Mouse (Mus musculus) neural tube, embryonic 14.5 days (tissue): ENCODE data around the gene Slc44a2. TPM values are rescaled to one million over a fixed set of nuclear protein-coding genes. Genes with fewer than 3 reads are reported as not detected.

Experiments used
- ATAC-seq: fragments of 200-750 bp; cut with Nextera tagmentation; 2 replicates; pipeline ENCODE4 v1.8.0; 2017; ENCODE audit warnings: low read depth, mild to moderate bottlenecking, moderate TSS enrichment, moderate library complexity
- H3K27ac ChIP-seq: fragments of 300-500 bp; sonication (generic); 2 replicates; pipeline ENCODE4 v1.5.1; 2014; ENCODE audit warnings: low read depth, mild to moderate bottlenecking, control low read depth, low read length, moderate library complexity, mixed read lengths
- H3K27me3 ChIP-seq: fragments of 300-500 bp; sonication (generic); 2 replicates; pipeline ENCODE4 v1.6.1; 2014; ENCODE audit warnings: low read length; ENCODE audit not compliant: control insufficient read depth, insufficient read depth
- H3K36me3 ChIP-seq: fragments of 300-500 bp; sonication (generic); 2 replicates; pipeline ENCODE4 v1.6.1; 2014; ENCODE audit warnings: low read length, mixed read lengths; ENCODE audit not compliant: control insufficient read depth, insufficient read depth
- H3K4me1 ChIP-seq: fragments of 300-500 bp; sonication (generic); 2 replicates; pipeline ENCODE4 v1.6.1; 2014; ENCODE audit warnings: low read length; ENCODE audit not compliant: control insufficient read depth, insufficient read depth
- H3K4me2 ChIP-seq: fragments of 300-500 bp; sonication (generic); 2 replicates; pipeline ENCODE4 v1.6.1; 2014; ENCODE audit warnings: mild to moderate bottlenecking, low read depth, low read length, control low read depth
- H3K4me3 ChIP-seq: fragments of 300-500 bp; sonication (generic); 2 replicates; pipeline ENCODE4 v1.5.1; 2014; ENCODE audit warnings: low read depth, low read length, control low read depth, mixed read lengths
- H3K9ac ChIP-seq: fragments of 300-500 bp; sonication (generic); replicated peaks from 2 replicates; pipeline ENCODE4 v1.6.1; 2014; ENCODE audit warnings: low read depth, mild to moderate bottlenecking, control low read depth, low read length, mixed read lengths
- H3K9me3 ChIP-seq: fragments of 300-500 bp; sonication (generic); 2 replicates; pipeline ENCODE4 v1.6.1; 2016; ENCODE audit warnings: low read length; ENCODE audit not compliant: control insufficient read depth
- WGBS: fragments of 180-500 bp; shearing (Covaris S2); extraction: QIAGEN DNeasy Blood & Tissue Kit; methylation state at CpG from one replicate; pipeline ENCODE4 v1.1.7; 2014; 5-methylcytosine and 5-hydroxymethylcytosine counted together
- polyA plus RNA-seq: library from polyadenylated mRNA; unstranded; fragments of >200 nt; fragmentation: Nextera tagmentation; extraction: Ambion mirVana; gene quantifications from 2 replicates; pipeline ENCODE4 v1.2.1, GENCODE M21; 2014

Gene Slc44a2
- polyA plus RNA-seq, 1 experiment from 2014 or later, result 67.7 TPM

- ATAC-seq, result no peak
- H3K4me1 ChIP-seq, result peaks cover 6% of the 10 kb centered on the region; the same call in 1 of the 2 replicates
- no peak overlapping the region for H3K9ac ChIP-seq
- no peaks in the 10 kb centered on the region for H3K27me3 ChIP-seq
- no peaks in the 10 kb centered on the region for H3K36me3 ChIP-seq
- no peaks in the 10 kb centered on the region for H3K9me3 ChIP-seq
- no peak overlapping the region for H3K4me2 ChIP-seq
- H3K27ac ChIP-seq, result no peak overlapping the region
- no peak overlapping the region for H3K4me3 ChIP-seq
Measured at GRCm38 (mm10) chr9:21334747-21335146, 14.2 kb downstream of the Slc44a2 start.

- H3K27ac ChIP-seq, result no peak overlapping the region
- no peak for ATAC-seq
- H3K9ac ChIP-seq, result no peak overlapping the region
- H3K4me1 ChIP-seq, result peaks cover 6% of the 10 kb centered on the region; the same call in 1 of the 2 replicates
- 86% methylated on average over 4 of the region's 4 CpGs for WGBS
- H3K9me3 ChIP-seq, result no peaks in the 10 kb centered on the region
- H3K4me2 ChIP-seq, result no peak overlapping the region
- no peaks in the 10 kb centered on the region for H3K27me3 ChIP-seq
- H3K36me3 ChIP-seq, result no peaks in the 10 kb centered on the region
- no peak overlapping the region for H3K4me3 ChIP-seq
Measured at GRCm38 (mm10) chr9:21335391-21335790, 14.9 kb downstream of the Slc44a2 start.

- Histone ChIP-seq H3K9me3 (no peaks in the 10 kb centered on the region), H3K36me3 (no peaks in the 10 kb centered on the region), H3K27ac (no peak overlapping the region), H3K4me1 (peaks cover 6% of the 10 kb centered on the region; the same call in 1 of the 2 replicates), H3K9ac (no peak overlapping the region), H3K4me2 (no peak overlapping the region), H3K4me3 (no peak overlapping the region), H3K27me3 (no peaks in the 10 kb centered on the region)
- ATAC-seq, result no peak
- WGBS, result 86% methylated on average over 8 of the region's 8 CpGs
Measured at GRCm38 (mm10) chr9:21336491-21336890, 16.0 kb downstream of the Slc44a2 start.

- 17% methylated on average over 20 of the region's 20 CpGs for WGBS
Measured at GRCm38 (mm10) chr9:21337652-21338051, 17.2 kb downstream of the Slc44a2 start.

GRCm38 (mm10) chr9:21340411-21340810 is 19.9 kb downstream of the Slc44a2 start:
- Histone ChIP-seq H3K4me1 (no peaks in the 10 kb centered on the region), H3K36me3 (peaks cover 19% of the 10 kb centered on the region; the same call in 1 of the 2 replicates)

More at GRCm38 (mm10) chr9:21337652-21338051, 17.2 kb downstream of the Slc44a2 start:
- ATAC-seq, result no peak
- Histone ChIP-seq H3K27me3 (no peaks in the 10 kb centered on the region), H3K4me2 (no peak overlapping the region), H3K36me3 (peaks cover 8% of the 10 kb centered on the region; the same call in 1 of the 2 replicates), H3K9me3 (no peaks in the 10 kb centered on the region), H3K4me1 (peaks cover 4% of the 10 kb centered on the region; the same call in 1 of the 2 replicates), H3K4me3 (no peak overlapping the region), H3K27ac (no peak overlapping the region), H3K9ac (no peak overlapping the region)

GRCm38 (mm10) chr9:21346627-21347365 is 26.3 kb downstream of the Slc44a2 start:
- H3K9me3 ChIP-seq, result no peaks in the 10 kb centered on the region
- WGBS, result 74% methylated on average over 16 of the region's 16 CpGs
- ATAC-seq, result no peak

More at GRCm38 (mm10) chr9:21340411-21340810, 19.9 kb downstream of the Slc44a2 start:
- Histone ChIP-seq H3K4me2 (no peak overlapping the region), H3K27me3 (no peaks in the 10 kb centered on the region), H3K27ac (no peak overlapping the region), H3K9me3 (no peaks in the 10 kb centered on the region), H3K9ac (no peak overlapping the region), H3K4me3 (no peak overlapping the region)
- 93% methylated on average over 4 of the region's 4 CpGs for WGBS
- no peak for ATAC-seq

GRCm38 (mm10) chr9:21348152-21348551 is 27.7 kb downstream of the Slc44a2 start:
- H3K4me2 ChIP-seq, result no peak overlapping the region
- no peak overlapping the region for H3K4me3 ChIP-seq
- ATAC-seq, result no peak
- no peak overlapping the region for H3K27ac ChIP-seq
- H3K9ac ChIP-seq, result no peak overlapping the region
- no peaks in the 10 kb centered on the region for H3K27me3 ChIP-seq
- whole genome bisulfite sequencing, result 92% methylated on average over 3 of the region's 3 CpGs
- H3K9me3 ChIP-seq, result no peaks in the 10 kb centered on the region
- peaks cover 31% of the 10 kb centered on the region for H3K36me3 ChIP-seq
- no peaks in the 10 kb centered on the region for H3K4me1 ChIP-seq

More at GRCm38 (mm10) chr9:21346627-21347365, 26.3 kb downstream of the Slc44a2 start:
- Histone ChIP-seq H3K36me3 (peaks cover 38% of the 10 kb centered on the region), H3K4me2 (no peak overlapping the region), H3K4me3 (no peak overlapping the region), H3K4me1 (no peaks in the 10 kb centered on the region), H3K9ac (no peak overlapping the region), H3K27ac (no peak overlapping the region), H3K27me3 (no peaks in the 10 kb centered on the region)

- no peak for ATAC-seq
- Histone ChIP-seq H3K9me3 (no peaks in the 10 kb centered on the region), H3K9ac (no peak overlapping the region), H3K4me2 (no peak overlapping the region), H3K4me1 (no peaks in the 10 kb centered on the region), H3K27me3 (no peaks in the 10 kb centered on the region), H3K4me3 (no peak overlapping the region), H3K36me3 (peaks cover 27% of the 10 kb centered on the region), H3K27ac (no peak overlapping the region)
- WGBS, result 95% methylated on average over 7 of the region's 7 CpGs
Measured at GRCm38 (mm10) chr9:21351178-21351577, 30.7 kb downstream of the Slc44a2 start.

GRCm38 (mm10) chr9:21351702-21352377 is 31.3 kb downstream of the Slc44a2 start:
- ATAC-seq, result no peak
- Histone ChIP-seq H3K4me2 (no peak overlapping the region), H3K4me1 (no peaks in the 10 kb centered on the region), H3K4me3 (no peak overlapping the region), H3K27ac (no peak overlapping the region), H3K27me3 (no peaks in the 10 kb centered on the region), H3K9ac (no peak overlapping the region), H3K36me3 (peaks cover 23% of the 10 kb centered on the region), H3K9me3 (no peaks in the 10 kb centered on the region)
- WGBS, result 96% methylated on average over 4 of the region's 4 CpGs
